Mouse (Mus musculus) intestine, embryonic 15.5 days (tissue): ENCODE data around the gene Lin52. TPM values are rescaled to one million over a fixed set of nuclear protein-coding genes. Genes with fewer than 3 reads are reported as not detected.

ENCODE experiments used
- ATAC-seq: fragments of 200-750 bp; cut with Nextera tagmentation; 2 replicates; pipeline ENCODE4 v1.8.0; 2017; ENCODE audit warnings: moderate TSS enrichment, moderate library complexity
- H3K27ac ChIP-seq: fragments of 300-500 bp; sonication (generic); 2 replicates; pipeline ENCODE4 v1.5.1; 2015; ENCODE audit warnings: mild to moderate bottlenecking, inconsistent platforms
- H3K27me3 ChIP-seq: fragments of 300-500 bp; sonication (generic); replicated peaks from 2 replicates; pipeline ENCODE4 v1.6.1; 2015; ENCODE audit warnings: inconsistent platforms
- H3K36me3 ChIP-seq: fragments of 300-500 bp; sonication (generic); 2 replicates; pipeline ENCODE4 v1.6.1; 2015; ENCODE audit warnings: inconsistent platforms
- H3K4me1 ChIP-seq: fragments of 300-500 bp; sonication (generic); replicated peaks from 2 replicates; pipeline ENCODE4 v1.6.1; 2015; ENCODE audit warnings: inconsistent platforms
- H3K4me2 ChIP-seq: fragments of 300-500 bp; sonication (generic); replicated peaks from 2 replicates; pipeline ENCODE4 v1.6.1; 2015; ENCODE audit warnings: mild to moderate bottlenecking, inconsistent platforms
- H3K4me3 ChIP-seq: fragments of 300-500 bp; sonication (generic); replicated peaks from 2 replicates; pipeline ENCODE4 v1.5.1; 2015; ENCODE audit warnings: inconsistent platforms
- H3K9ac ChIP-seq: fragments of 300-500 bp; sonication (generic); 2 replicates; pipeline ENCODE4 v1.6.1; 2015; ENCODE audit warnings: inconsistent platforms
- H3K9me3 ChIP-seq: fragments of 300-500 bp; sonication (generic); 2 replicates; pipeline ENCODE4 v1.6.1; 2016; ENCODE audit warnings: inconsistent platforms
- WGBS: fragments of 180-500 bp; shearing (Covaris S2); methylation state at CpG from one replicate; pipeline ENCODE4 v1.1.7; 2015; 5-methylcytosine and 5-hydroxymethylcytosine counted together
- polyA plus RNA-seq: library from polyadenylated mRNA; unstranded; fragments of >200 nt; fragmentation: Nextera tagmentation; extraction: Ambion mirVana; gene quantifications from 2 replicates; pipeline ENCODE4 v1.2.1, GENCODE M21; 2015

Gene Lin52
- polyA plus RNA-seq, 1 experiment from 2014 or later, result 15.2 TPM

- 46% methylated on average over 2 of the region's 2 CpGs for WGBS
- H3K4me3 ChIP-seq, result no peak overlapping the region
- ATAC-seq, result no peak
- no peak overlapping the region for H3K27ac ChIP-seq
- H3K9ac ChIP-seq, result no peak overlapping the region
- H3K27me3 ChIP-seq, result no peaks in the 10 kb centered on the region
- H3K4me1 ChIP-seq, result 0 out of 2 replicates have a peak, but pooled peaks cover 3% of the 10 kb centered on the region
- no peaks in the 10 kb centered on the region for H3K36me3 ChIP-seq
- H3K9me3 ChIP-seq, result no peaks in the 10 kb centered on the region
- H3K4me2 ChIP-seq, result no peak overlapping the region
Observed at GRCm38 (mm10) chr12:84481251-84481650, 30.0 kb downstream of the Lin52 start.

DNA sequence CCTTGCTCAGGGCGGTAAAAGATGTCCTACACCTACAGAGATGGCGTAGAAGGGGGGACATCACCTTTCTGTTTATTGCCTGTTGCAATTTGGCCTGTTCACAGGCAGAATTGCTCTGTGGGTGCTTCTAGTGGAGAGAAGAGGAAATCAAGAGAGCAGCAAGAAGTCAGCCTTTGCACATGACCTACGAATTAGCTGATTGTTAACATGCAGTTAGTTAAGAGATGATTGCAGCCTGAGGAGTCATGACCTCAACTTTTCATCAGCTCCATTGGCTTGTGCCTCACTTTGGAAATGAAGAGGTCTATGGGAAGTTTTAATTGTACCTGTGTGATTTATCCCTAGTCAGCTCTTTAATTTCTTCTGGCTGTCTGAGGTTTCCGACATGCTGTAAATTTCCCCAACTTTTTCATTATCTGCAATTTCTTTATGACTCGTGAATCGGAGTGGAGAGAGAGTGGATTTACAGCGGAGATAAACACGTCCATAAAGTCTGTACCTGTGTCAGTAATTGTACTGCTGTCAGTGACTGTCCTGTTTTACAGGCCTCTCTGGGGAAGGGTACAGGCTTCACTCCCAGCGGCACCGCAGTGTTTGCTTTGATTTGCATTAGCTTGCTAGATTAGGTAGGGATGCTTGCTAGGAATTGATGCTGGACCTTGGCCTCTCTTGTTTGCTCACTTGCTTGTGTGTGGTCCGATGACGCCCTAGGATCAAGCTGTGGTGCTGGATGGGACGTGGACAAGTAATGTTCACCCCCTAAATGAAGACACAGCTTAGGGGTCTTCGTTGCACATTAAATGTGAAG is 31.8 kb downstream of the Lin52 start:
- peak; percentile 93 for ATAC-seq
- Histone ChIP-seq H3K36me3 (no peaks in the 10 kb centered on the region), H3K9me3 (no peaks in the 10 kb centered on the region), H3K4me2 (no peak overlapping the region), H3K4me3 (no peak overlapping the region), H3K27me3 (no peaks in the 10 kb centered on the region), H3K27ac (no peak overlapping the region), H3K9ac (no peak overlapping the region), H3K4me1 (peaks cover 10% of the 10 kb centered on the region; the same call in 1 of the 2 replicates)
- 60% methylated on average over 14 of the region's 14 CpGs for WGBS

DNA sequence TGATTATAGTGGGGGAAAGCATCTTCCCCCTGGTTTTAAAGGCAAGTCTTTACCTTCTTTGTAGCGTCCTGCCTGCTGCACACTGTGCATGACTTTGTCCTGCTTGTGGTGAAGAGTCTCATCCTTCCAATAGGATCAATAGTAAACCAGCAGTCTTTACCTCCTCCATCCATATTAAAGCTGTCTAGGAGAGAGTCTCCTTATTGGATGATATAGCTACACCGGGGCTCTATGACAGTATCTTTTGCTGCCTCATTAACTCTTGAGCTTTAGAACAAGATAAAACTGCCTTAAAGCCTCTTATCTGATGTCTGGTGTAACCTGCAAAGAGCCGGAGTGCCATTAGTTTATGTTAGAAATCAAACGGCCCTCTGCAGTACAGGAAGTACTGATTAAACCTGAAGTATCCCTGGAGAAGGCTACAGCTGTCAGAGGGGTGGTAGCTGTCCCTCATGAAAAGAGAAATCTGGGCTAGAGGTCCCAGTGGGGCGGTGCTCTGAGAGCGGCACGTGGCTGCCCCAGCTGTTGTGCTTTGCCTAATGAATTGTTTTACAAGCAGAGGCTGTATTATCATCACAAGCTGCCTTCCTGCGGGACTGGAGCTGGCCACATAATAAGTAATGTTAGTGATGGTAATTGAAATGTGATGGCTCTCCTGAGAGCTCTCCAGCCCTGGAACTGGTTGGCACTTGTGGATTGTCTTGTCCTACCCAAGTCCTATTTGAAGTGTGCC is 36.3 kb downstream of the Lin52 start:
- 12% methylated on average over 8 of the region's 8 CpGs for WGBS
- Histone ChIP-seq H3K36me3 (no peaks in the 10 kb centered on the region), H3K4me1 (peaks cover 10% of the 10 kb centered on the region; the same call in 1 of the 2 replicates), H3K27me3 (no peaks in the 10 kb centered on the region), H3K9me3 (no peaks in the 10 kb centered on the region), H3K4me3 (no peak overlapping the region), H3K27ac (no peak overlapping the region), H3K4me2 (0 out of 2 replicates have a peak overlapping the region, but pooled peaks have one; percentile 19), H3K9ac (no peak overlapping the region)
- ATAC-seq, result peak; percentile 62

GRCm38 (mm10) chr12:84496795-84497194 is 45.6 kb downstream of the Lin52 start:
- no peaks in the 10 kb centered on the region for H3K36me3 ChIP-seq
- ATAC-seq, result no peak
- 91% methylated on average over 1 of the region's 1 CpGs for WGBS

GRCm38 (mm10) chr12:84500528-84501263 is 49.5 kb downstream of the Lin52 start:
- 58% methylated on average over 8 of the region's 8 CpGs for WGBS
- no peak for ATAC-seq
- H3K27me3 ChIP-seq, result no peaks in the 10 kb centered on the region

More at GRCm38 (mm10) chr12:84496795-84497194, 45.6 kb downstream of the Lin52 start:
- H3K4me3 ChIP-seq, result no peak overlapping the region
- no peak overlapping the region for H3K27ac ChIP-seq
- H3K4me2 ChIP-seq, result no peak overlapping the region
- no peak overlapping the region for H3K9ac ChIP-seq
- H3K9me3 ChIP-seq, result no peaks in the 10 kb centered on the region
- H3K27me3 ChIP-seq, result no peaks in the 10 kb centered on the region
- no peaks in the 10 kb centered on the region for H3K4me1 ChIP-seq

DNA sequence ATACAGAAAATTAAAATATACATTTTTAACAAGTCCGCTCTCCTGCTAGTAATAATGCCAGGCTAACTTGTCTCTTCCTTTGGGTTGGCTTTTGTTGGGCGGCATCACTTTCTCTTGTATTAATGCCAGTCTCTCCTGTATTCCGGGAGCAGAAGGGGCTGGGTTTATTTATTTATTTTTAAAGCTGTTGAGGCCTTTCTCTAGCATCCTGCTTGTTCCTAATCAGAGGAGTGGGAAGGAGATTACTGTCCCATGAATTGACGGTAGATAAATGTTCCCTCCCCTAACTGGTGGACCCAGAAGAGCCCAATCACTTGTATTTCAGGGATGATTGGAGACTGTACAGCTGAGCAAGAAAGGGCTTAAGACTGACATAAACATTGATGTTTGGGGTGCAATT is 50.1 kb downstream of the Lin52 start:
- Histone ChIP-seq H3K4me2 (no peak overlapping the region), H3K9me3 (no peaks in the 10 kb centered on the region), H3K4me1 (no peaks in the 10 kb centered on the region), H3K36me3 (no peaks in the 10 kb centered on the region), H3K9ac (no peak overlapping the region), H3K4me3 (no peak overlapping the region), H3K27ac (no peak overlapping the region), H3K27me3 (no peaks in the 10 kb centered on the region)
- WGBS, result 72% methylated on average over 4 of the region's 4 CpGs
- ATAC-seq, result no peak

More at GRCm38 (mm10) chr12:84500528-84501263, 49.5 kb downstream of the Lin52 start:
- H3K27ac ChIP-seq, result no peak overlapping the region
- no peak overlapping the region for H3K4me3 ChIP-seq
- H3K9me3 ChIP-seq, result no peaks in the 10 kb centered on the region
- H3K36me3 ChIP-seq, result no peaks in the 10 kb centered on the region
- no peak overlapping the region for H3K4me2 ChIP-seq
- H3K4me1 ChIP-seq, result no peaks in the 10 kb centered on the region
- no peak overlapping the region for H3K9ac ChIP-seq

DNA sequence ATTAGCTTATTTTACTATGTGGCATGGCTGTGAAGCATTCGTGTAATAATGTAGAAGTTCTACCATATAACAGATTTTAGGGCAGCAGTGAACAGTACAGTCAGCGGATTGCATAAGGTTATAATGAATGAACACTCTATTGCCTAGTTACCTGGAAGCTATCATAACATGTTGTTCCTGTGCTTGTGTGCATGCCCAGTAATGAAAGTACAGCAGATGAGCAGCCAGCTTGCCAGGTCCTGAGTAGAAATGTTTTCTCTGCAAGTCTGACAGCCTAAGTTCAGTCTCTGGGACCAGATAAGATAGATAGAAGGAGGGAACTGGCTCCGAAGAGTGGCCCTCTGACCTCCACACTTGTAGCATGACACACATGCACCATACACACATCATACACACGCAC is 55.6 kb downstream of the Lin52 start:
- Histone ChIP-seq H3K9ac (no peak overlapping the region), H3K27me3 (no peaks in the 10 kb centered on the region), H3K9me3 (no peaks in the 10 kb centered on the region), H3K4me1 (no peaks in the 10 kb centered on the region), H3K36me3 (no peaks in the 10 kb centered on the region), H3K27ac (no peak overlapping the region), H3K4me3 (no peak overlapping the region), H3K4me2 (no peak overlapping the region)
- WGBS, result 90% methylated on average over 4 of the region's 4 CpGs
- ATAC-seq, result no peak

- Histone ChIP-seq H3K4me2 (no peak overlapping the region), H3K9ac (no peak overlapping the region), H3K4me3 (no peak overlapping the region), H3K27me3 (no peaks in the 10 kb centered on the region), H3K27ac (no peak overlapping the region), H3K4me1 (no peaks in the 10 kb centered on the region), H3K9me3 (no peaks in the 10 kb centered on the region), H3K36me3 (no peaks in the 10 kb centered on the region)
- WGBS, result 61% methylated on average over 3 of the region's 3 CpGs
- no peak for ATAC-seq
Observed at GRCm38 (mm10) chr12:84512016-84512415, 60.8 kb downstream of the Lin52 start.

- no peak overlapping the region for H3K9ac ChIP-seq
- WGBS, result 78% methylated on average over 4 of the region's 4 CpGs
- H3K4me2 ChIP-seq, result no peak overlapping the region
- H3K9me3 ChIP-seq, result no peaks in the 10 kb centered on the region
- no peak for ATAC-seq
- H3K4me1 ChIP-seq, result no peaks in the 10 kb centered on the region
- no peak overlapping the region for H3K27ac ChIP-seq
- no peaks in the 10 kb centered on the region for H3K27me3 ChIP-seq
- no peaks in the 10 kb centered on the region for H3K36me3 ChIP-seq
- H3K4me3 ChIP-seq, result no peak overlapping the region
Observed at GRCm38 (mm10) chr12:84515486-84515885, 64.3 kb downstream of the Lin52 start.

- Histone ChIP-seq H3K4me2 (no peak overlapping the region), H3K27ac (no peak overlapping the region), H3K4me3 (no peak overlapping the region), H3K36me3 (no peaks in the 10 kb centered on the region), H3K9ac (no peak overlapping the region), H3K9me3 (no peaks in the 10 kb centered on the region), H3K4me1 (no peaks in the 10 kb centered on the region), H3K27me3 (no peaks in the 10 kb centered on the region)
- no peak for ATAC-seq
- 100% methylated on average over 1 of the region's 1 CpGs for WGBS
Observed at GRCm38 (mm10) chr12:84516642-84517041, 65.4 kb downstream of the Lin52 start.

DNA sequence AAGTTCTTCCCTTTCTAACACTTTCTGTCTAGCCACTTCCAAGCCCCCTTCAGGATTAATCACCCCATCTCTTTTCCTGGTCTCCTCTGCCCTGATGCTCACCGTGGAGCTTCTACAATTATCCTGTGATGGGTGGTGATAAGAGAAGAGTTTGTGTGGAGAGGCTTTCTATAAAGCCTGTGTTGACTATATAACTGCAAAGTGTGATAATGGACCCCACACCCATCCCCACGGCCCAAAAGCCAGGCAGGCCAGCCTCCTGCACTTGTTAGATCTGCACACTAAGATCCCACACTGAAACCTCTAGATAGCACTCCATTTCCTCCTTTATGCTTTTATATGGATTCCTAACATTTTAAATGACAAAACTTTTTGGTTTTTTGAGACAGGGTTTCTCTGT is 66.8 kb downstream of the Lin52 start:
- no peaks in the 10 kb centered on the region for H3K4me1 ChIP-seq
- no peaks in the 10 kb centered on the region for H3K27me3 ChIP-seq
- H3K9me3 ChIP-seq, result no peaks in the 10 kb centered on the region
- H3K4me3 ChIP-seq, result no peak overlapping the region
- no peaks in the 10 kb centered on the region for H3K36me3 ChIP-seq
- no peak overlapping the region for H3K9ac ChIP-seq
- no peak overlapping the region for H3K27ac ChIP-seq
- 73% methylated on average over 2 of the region's 2 CpGs for WGBS
- H3K4me2 ChIP-seq, result no peak overlapping the region
- no peak for ATAC-seq

GRCm38 (mm10) chr12:84523728-84524127 is 72.5 kb downstream of the Lin52 start:
- no peak overlapping the region for H3K9ac ChIP-seq
- 53% methylated on average over 3 of the region's 3 CpGs for WGBS
- no peak overlapping the region for H3K27ac ChIP-seq
- no peaks in the 10 kb centered on the region for H3K36me3 ChIP-seq
- no peak for ATAC-seq
- no peaks in the 10 kb centered on the region for H3K27me3 ChIP-seq
- H3K9me3 ChIP-seq, result no peaks in the 10 kb centered on the region
- no peak overlapping the region for H3K4me3 ChIP-seq
- H3K4me1 ChIP-seq, result peaks cover 7% of the 10 kb centered on the region; the same call in 1 of the 2 replicates
- no peak overlapping the region for H3K4me2 ChIP-seq
